Mouse (Mus musculus): ENCODE data around the gene Hdac2. TPM values are rescaled to one million over a fixed set of nuclear protein-coding genes. Genes with fewer than 3 reads are reported as not detected.

The Hdac2 gene
- total RNA-seq, 1 experiment: 91.3 TPM

DNA sequence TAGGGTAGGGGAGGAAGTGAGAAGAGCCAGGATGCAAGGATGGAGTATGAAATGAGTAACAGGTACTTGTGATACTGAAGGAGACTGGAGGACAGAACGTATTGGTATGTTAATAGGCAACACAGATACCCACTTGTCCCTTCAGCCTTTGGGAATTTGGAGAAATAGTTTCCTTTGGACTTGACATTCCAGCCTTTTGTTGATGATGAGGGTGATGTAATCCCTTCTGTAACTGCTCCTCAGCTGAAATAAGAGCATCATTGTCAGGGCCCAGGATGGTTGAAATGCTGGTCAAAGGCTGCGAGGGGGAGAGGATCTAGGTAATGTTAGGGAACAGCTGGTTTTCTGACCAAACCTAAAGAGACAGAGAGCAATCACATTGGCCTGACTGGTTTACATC lies 54.3 kb downstream of the Hdac2 start:
- Histone ChIP-seq H3K27ac (ENCODE audit: insufficient read depth, low read depth, low read length, poor library complexity, severe bottlenecking) (no peak overlapping the region), H3K9me3 (ENCODE audit: control insufficient read depth, insufficient read depth, low read depth, low read length) (no peaks in the 10 kb centered on the region), H3K36me3 (ENCODE audit: control insufficient read depth, insufficient read depth, low read length, poor library complexity, severe bottlenecking) (no peaks in the 10 kb centered on the region), H3K4me1 (ENCODE audit: control insufficient read depth in 2 of 2, insufficient read depth in 2 of 2, low read length in 2 of 2, poor library complexity in 1 of 2) (no peaks in the 10 kb centered on the region), H3K4me3 (ENCODE audit: insufficient read depth in 1 of 2, low read depth in 1 of 2, low read length in 2 of 2, poor library complexity in 1 of 2, severe bottlenecking in 1 of 2) (no peak overlapping the region), H3K9ac (ENCODE audit: insufficient read depth, low read depth, low read length, poor library complexity, severe bottlenecking) (no peak overlapping the region)
- in situ Hi-C loops (cut with MboI; ENCODE audit: low sequenced_read_pairs in 2 of 2, unreplicated experiment in 2 of 2): no loop called here
- TF ChIP-seq ZNF384 (IDR thresholded peaks at IDR 0.05; ENCODE audit: low read depth, low read length) (no peak), MAFK (IDR thresholded peaks at IDR 0.05; ENCODE audit: insufficient read depth, low read depth, low read length) (no peak), ZC3H11A (IDR thresholded peaks at IDR 0.05; ENCODE audit: borderline replicate concordance, low read depth, low read length) (no peak), CHD2 (IDR thresholded peaks at IDR 0.05; ENCODE audit: low read depth, low read length) (no peak), HCFC1 (IDR thresholded peaks at IDR 0.05; ENCODE audit: borderline replicate concordance, insufficient read depth, low read length) (no peak)
- DNase-seq (ENCODE audit: low read depth, low spot score): no peak

GRCm38 (mm10) chr10:37035090-37035497 lies 60.8 kb downstream of the Hdac2 start:
- DNase-seq (ENCODE audit: low read depth, low spot score): no peak
- H3K4me1 ChIP-seq (ENCODE audit: control insufficient read depth in 2 of 2, insufficient read depth in 2 of 2, low read length in 2 of 2, poor library complexity in 1 of 2): no peaks in the 10 kb centered on the region
- no peak overlapping the region for H3K27ac ChIP-seq (ENCODE audit: insufficient read depth, low read depth, low read length, poor library complexity, severe bottlenecking)
- no peak overlapping the region for H3K9ac ChIP-seq (ENCODE audit: insufficient read depth, low read depth, low read length, poor library complexity, severe bottlenecking)
- H3K4me3 ChIP-seq (ENCODE audit: insufficient read depth in 1 of 2, low read depth in 1 of 2, low read length in 2 of 2, poor library complexity in 1 of 2, severe bottlenecking in 1 of 2): no peak overlapping the region
- H3K36me3 ChIP-seq (ENCODE audit: control insufficient read depth, insufficient read depth, low read length, poor library complexity, severe bottlenecking): no peaks in the 10 kb centered on the region
- in situ Hi-C loops (cut with MboI; ENCODE audit: low sequenced_read_pairs in 2 of 2, unreplicated experiment in 2 of 2): no loop called here
- no peaks in the 10 kb centered on the region for H3K9me3 ChIP-seq (ENCODE audit: control insufficient read depth, insufficient read depth, low read depth, low read length)
- TF ChIP-seq ZNF384 (IDR thresholded peaks at IDR 0.05; ENCODE audit: low read depth, low read length): no peak
- no peak for TF ChIP-seq ZC3H11A (IDR thresholded peaks at IDR 0.05; ENCODE audit: borderline replicate concordance, low read depth, low read length)
- no peak for TF ChIP-seq CHD2 (IDR thresholded peaks at IDR 0.05; ENCODE audit: low read depth, low read length)
- no peak for TF ChIP-seq HCFC1 (IDR thresholded peaks at IDR 0.05; ENCODE audit: borderline replicate concordance, insufficient read depth, low read length)
- no peak for TF ChIP-seq MAFK (IDR thresholded peaks at IDR 0.05; ENCODE audit: insufficient read depth, low read depth, low read length)

DNA sequence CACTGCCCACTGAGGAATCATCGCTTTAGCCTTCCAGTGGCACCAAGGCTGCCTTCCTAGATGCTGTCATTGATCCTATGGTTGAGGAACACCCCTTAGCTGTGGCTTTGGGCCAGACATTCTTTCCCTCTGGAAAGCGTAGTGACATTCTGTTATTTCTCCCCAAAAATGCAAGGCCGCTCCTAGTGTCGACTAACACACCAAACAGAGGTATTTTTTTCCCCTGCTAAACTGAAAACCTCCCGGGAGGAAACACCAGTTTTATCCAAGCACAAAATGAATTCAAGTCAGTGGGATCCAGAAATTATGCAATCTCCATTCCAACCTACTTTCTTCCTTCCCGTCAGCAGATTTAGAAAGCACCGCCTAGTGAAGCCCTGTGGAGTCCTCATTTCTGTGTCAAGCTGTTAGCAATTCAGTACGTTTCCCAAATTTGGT lies 73.3 kb downstream of the Hdac2 start:
- Histone ChIP-seq H3K9me3 (ENCODE audit: control insufficient read depth, insufficient read depth, low read depth, low read length) (no peaks in the 10 kb centered on the region), H3K9ac (ENCODE audit: insufficient read depth, low read depth, low read length, poor library complexity, severe bottlenecking) (no peak overlapping the region), H3K36me3 (ENCODE audit: control insufficient read depth, insufficient read depth, low read length, poor library complexity, severe bottlenecking) (no peaks in the 10 kb centered on the region), H3K27ac (ENCODE audit: insufficient read depth, low read depth, low read length, poor library complexity, severe bottlenecking) (no peak overlapping the region), H3K4me3 (ENCODE audit: insufficient read depth in 1 of 2, low read depth in 1 of 2, low read length in 2 of 2, poor library complexity in 1 of 2, severe bottlenecking in 1 of 2) (no peak overlapping the region), H3K4me1 (ENCODE audit: control insufficient read depth in 2 of 2, insufficient read depth in 2 of 2, low read length in 2 of 2, poor library complexity in 1 of 2) (no peaks in the 10 kb centered on the region)
- in situ Hi-C loops (cut with MboI; ENCODE audit: low sequenced_read_pairs in 2 of 2, unreplicated experiment in 2 of 2): no loop called here
- DNase-seq (ENCODE audit: low read depth, low spot score): no peak
- TF ChIP-seq ZC3H11A (IDR thresholded peaks at IDR 0.05; ENCODE audit: borderline replicate concordance, low read depth, low read length) (no peak), HCFC1 (IDR thresholded peaks at IDR 0.05; ENCODE audit: borderline replicate concordance, insufficient read depth, low read length) (no peak), MAFK (IDR thresholded peaks at IDR 0.05; ENCODE audit: insufficient read depth, low read depth, low read length) (no peak), CHD2 (IDR thresholded peaks at IDR 0.05; ENCODE audit: low read depth, low read length) (no peak), ZNF384 (IDR thresholded peaks at IDR 0.05; ENCODE audit: low read depth, low read length) (no peak)

Other genes starting within 250 kb of the Hdac2 start
- gene Marcks, start 164.4 kb downstream of the Hdac2 start, total RNA-seq (2012; rRNA removed): 11.7 and 18.4 TPM in 2 replicates